Mouse (Mus musculus): ENCODE measurements around the gene Sec63.

Sec63 gene

DNA sequence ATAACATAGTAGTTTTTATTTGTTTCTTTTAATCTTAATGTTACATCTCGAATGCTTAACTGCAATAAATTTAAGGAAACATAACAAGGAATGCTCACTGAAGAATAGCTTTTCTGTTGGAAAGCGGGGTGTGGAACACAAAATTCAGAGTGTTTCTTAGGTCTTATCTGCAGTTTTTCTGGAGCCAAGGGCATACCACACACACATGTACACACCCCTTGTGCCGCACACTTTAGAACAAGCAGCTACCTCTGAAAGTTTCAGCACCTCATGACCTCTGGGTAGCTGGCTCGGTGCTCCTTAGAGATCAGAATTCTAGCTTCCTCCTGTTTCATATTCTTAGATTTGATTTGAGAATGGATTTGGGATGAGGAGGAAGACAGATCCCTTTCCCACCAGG, 101.5 kb downstream of the Sec63 start:
- in situ Hi-C loops (cut with MboI) = loop anchor here (5.0 kb wide), 1 partner anchor 34 kb away; no protein-coding TSS in a partner anchor

- in situ Hi-C loops (cut with MboI) = loop anchor here (5.0 kb wide), 1 partner anchor 33 kb away; no protein-coding TSS in a partner anchor
Measured at GRCm38 (mm10) chr10:42863621-42864391, 102.5 kb downstream of the Sec63 start.

DNA sequence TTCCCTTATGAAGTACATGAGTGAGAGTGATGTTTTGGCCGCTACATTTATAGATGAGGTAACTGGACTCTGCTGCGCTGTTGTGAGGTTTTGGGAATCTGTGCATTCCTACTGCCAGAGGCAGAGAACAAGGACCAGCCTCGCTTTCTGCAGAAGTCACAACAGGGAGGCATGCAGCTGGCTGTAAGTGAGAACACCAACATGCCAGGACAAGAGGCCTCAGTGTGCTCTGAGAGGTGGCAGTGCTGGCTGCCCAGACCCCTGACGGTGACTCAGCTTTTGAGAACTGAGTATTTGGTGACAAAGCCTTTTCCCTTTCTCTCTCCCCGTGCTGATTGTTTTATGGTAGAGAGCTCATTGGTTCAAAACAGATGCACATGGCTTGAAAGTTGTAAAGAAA, 103.4 kb downstream of the Sec63 start:
- in situ Hi-C loops (cut with MboI) = loop anchor here (5.0 kb wide), 1 partner anchor 33 kb away; no protein-coding TSS in a partner anchor

DNA sequence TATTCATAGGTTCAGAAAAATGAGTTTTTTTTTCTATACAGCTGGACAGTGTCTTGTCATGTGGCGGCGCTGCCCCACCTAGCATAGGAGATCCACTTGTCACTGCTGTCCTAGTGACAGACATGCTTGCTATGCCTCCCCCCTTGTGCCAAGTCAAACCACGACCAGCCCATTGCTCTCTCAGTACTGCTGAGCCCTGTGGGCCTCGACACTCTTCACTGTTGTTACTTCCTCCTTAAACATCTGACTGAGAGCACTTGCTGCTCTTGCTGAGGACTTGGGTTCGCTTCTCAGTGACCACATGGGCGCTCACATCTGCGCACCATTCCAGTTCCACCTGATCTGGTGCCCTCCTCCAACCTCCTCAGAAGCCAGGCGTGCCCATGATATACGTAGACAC, 107.1 kb downstream of the Sec63 start:
- in situ Hi-C loops (cut with MboI) = no loop called here

DNA sequence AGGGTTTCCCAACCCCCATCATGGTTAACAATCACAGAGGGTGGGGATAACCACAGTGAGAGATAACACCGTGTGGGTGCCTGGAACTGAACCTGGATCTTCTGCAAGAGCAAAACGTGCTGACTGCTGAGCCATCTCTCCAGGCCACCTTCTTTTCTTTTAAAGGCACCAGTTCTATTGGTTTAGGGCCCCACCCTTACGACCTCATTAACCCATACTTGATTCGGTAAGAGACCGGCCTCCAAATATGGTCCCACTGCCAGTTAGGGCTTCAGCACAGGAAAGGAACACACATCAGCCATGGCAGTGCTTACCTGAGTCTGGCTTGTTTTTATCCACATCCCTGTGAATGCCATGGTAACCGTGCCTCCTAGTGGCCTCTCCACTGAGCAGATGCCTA, 108.2 kb downstream of the Sec63 start:
- in situ Hi-C loops (cut with MboI) = no loop called here

- in situ Hi-C loops (cut with MboI) = no loop called here
Measured at GRCm38 (mm10) chr10:42872269-42873010, 111.1 kb downstream of the Sec63 start.

GRCm38 (mm10) chr10:42873077-42873595, 111.8 kb downstream of the Sec63 start:
- in situ Hi-C loops (cut with MboI) = no loop called here

DNA sequence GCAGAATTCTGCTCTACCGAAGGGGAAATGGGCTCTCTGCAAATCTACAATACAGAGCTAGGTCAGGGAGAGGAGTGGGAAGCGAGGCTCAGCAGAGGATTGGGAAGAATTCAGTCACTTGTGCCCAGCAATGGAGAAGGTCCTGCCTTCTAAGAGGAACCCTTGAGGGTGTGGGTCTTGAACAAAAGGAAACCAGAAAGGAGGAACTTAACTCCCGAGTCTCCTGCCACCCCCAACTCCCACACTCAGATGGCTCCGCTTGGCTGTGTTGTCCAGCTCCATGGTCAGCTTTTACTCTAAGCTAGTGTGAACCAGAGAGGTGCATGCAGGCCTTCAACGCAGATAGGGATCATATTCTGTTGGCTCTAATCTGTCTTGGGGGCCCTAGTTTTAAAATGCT, 114.9 kb downstream of the Sec63 start:
- in situ Hi-C loops (cut with MboI) = no loop called here

DNA sequence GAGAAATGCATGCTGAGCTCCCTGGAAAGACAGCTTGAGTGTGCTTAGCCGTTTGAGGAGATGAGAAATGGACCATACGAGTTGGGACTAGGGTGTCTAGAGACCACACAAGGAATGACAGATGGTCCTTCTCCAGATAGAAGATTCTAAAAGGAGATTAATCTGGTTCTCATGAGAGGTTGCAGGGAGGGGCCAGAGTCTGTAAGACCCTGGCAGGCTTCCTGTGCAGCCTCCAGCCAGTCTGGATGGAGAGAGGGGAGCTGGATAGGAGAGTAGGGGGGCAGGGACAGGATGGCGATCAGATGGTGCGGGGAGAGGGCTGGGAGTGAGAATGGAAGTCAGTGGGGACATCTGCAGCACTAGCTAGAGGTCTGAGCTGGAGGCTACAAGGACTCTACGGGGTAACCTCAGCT, 118.0 kb downstream of the Sec63 start:
- in situ Hi-C loops (cut with MboI) = no loop called here

- in situ Hi-C loops (cut with MboI) = no loop called here
Measured at GRCm38 (mm10) chr10:42879682-42880081, 118.4 kb downstream of the Sec63 start.
